Mouse (Mus musculus) cortical plate, adult 2 months (tissue): ENCODE measurements around the gene Apol10b. TPM values are rescaled to one million over a fixed set of nuclear protein-coding genes. Genes with fewer than 3 reads are reported as not detected.
"Not testable (repeated sequence)": the region's sequence is repeated elsewhere in the genome, so short reads cannot be mapped to it uniquely, and the experiment has no call there.

Experiments
- H3K27ac ChIP-seq: fragments of 200-500 bp; 2 replicates; pipeline ENCODE4 v1.5.1; 2012; ENCODE audit warnings: low read length, control low read depth, inconsistent platforms; ENCODE audit not compliant: insufficient read depth
- H3K4me1 ChIP-seq: fragments of 200-500 bp; 2 replicates; pipeline ENCODE4 v1.6.1; 2011; ENCODE audit warnings: low read length; ENCODE audit not compliant: control insufficient read depth, insufficient read depth
- H3K4me3 ChIP-seq: fragments of 200-500 bp; 2 replicates; pipeline ENCODE4 v1.5.1; 2011; ENCODE audit warnings: mild to moderate bottlenecking, low read length, control low read depth; ENCODE audit not compliant: insufficient read depth
- CTCF ChIP-seq: fragments of 200-500 bp; IDR thresholded peaks from 2 replicates; pipeline ENCODE4 v1.5.1; 2011; ENCODE audit warnings: mild to moderate bottlenecking, control low read depth, low read length; ENCODE audit not compliant: insufficient read depth; ENCODE audit errors: extremely low read depth
- POLR2A ChIP-seq: fragments of 200-500 bp; IDR thresholded peaks from 2 replicates; pipeline ENCODE4 v1.6.1; 2011; ENCODE audit warnings: mild to moderate bottlenecking, low read length, control low read depth; ENCODE audit not compliant: insufficient read depth; ENCODE audit errors: extremely low read depth
- polyA plus RNA-seq: library from polyadenylated mRNA; depleted of rRNA; stranded (reverse); fragments of >200 nt; gene quantifications from 2 replicates; pipeline ENCODE4 v1.2.3, GENCODE M21; 2012; rRNA removed

Apol10b gene
- 0.21 and 0.28 TPM in 2 replicates for polyA plus RNA-seq

- TF ChIP-seq CTCF (no peak), POLR2A (no peak)
- no peak within 1 kb of the TSS for H3K4me3 ChIP-seq
- H3K4me1 ChIP-seq = no peaks in the 10 kb centered on the region
- no peak within 1 kb of the TSS for H3K27ac ChIP-seq
Measured at GRCm38 (mm10) chr15:77595961-77596360, at the start of gene Apol10b. Gene Apol10b (minus strand): TSS chr15:77596125.

- not testable (repeated sequence) for H3K4me1 ChIP-seq, H3K4me3 ChIP-seq, H3K27ac ChIP-seq
Measured at GRCm38 (mm10) chr15:77643176-77643575, 47.3 kb upstream of the Apol10b start, which contains the start of gene Apol11b. Gene Apol11b (minus strand): TSS chr15:77643286.

- H3K27ac ChIP-seq, H3K4me1 ChIP-seq, H3K4me3 ChIP-seq: not testable (repeated sequence)
Measured at GRCm38 (mm10) chr15:77629822-77630221, 33.9 kb upstream of the Apol10b start.

GRCm38 (mm10) chr15:77628647-77629046 lies 32.7 kb upstream of the Apol10b start:
- H3K4me3 ChIP-seq, H3K27ac ChIP-seq, H3K4me1 ChIP-seq: not testable (repeated sequence)

GRCm38 (mm10) chr15:77626471-77626870 lies 30.5 kb upstream of the Apol10b start:
- H3K4me1 ChIP-seq, H3K27ac ChIP-seq, H3K4me3 ChIP-seq: not testable (repeated sequence)

GRCm38 (mm10) chr15:77624710-77625109 lies 28.8 kb upstream of the Apol10b start:
- H3K4me3 ChIP-seq = no peak overlapping the region
- no peak for TF ChIP-seq POLR2A
- no peak overlapping the region for H3K27ac ChIP-seq
- no peaks in the 10 kb centered on the region for H3K4me1 ChIP-seq

- TF ChIP-seq POLR2A (no peak), CTCF (no peak)
Measured at GRCm38 (mm10) chr15:77606069-77606468, 10.1 kb upstream of the Apol10b start.

GRCm38 (mm10) chr15:77598958-77599357 lies 3.0 kb upstream of the Apol10b start, which contains the start of gene Gm36245:
Gene Gm36245 (plus strand): TSS chr15:77599258.
- TF ChIP-seq POLR2A (no peak), CTCF (no peak)
- Histone ChIP-seq H3K4me3 (no peak within 1 kb of the TSS), H3K27ac (peak within 1 kb of the TSS; percentile 65), H3K4me1 (no peaks in the 10 kb centered on the region)

More at GRCm38 (mm10) chr15:77606069-77606468, 10.1 kb upstream of the Apol10b start:
- Histone ChIP-seq H3K4me1 (no peaks in the 10 kb centered on the region), H3K27ac (no peak overlapping the region), H3K4me3 (no peak overlapping the region)

GRCm38 (mm10) chr15:77598429-77598828 lies 2.5 kb upstream of the Apol10b start:
- Histone ChIP-seq H3K4me3 (no peak overlapping the region), H3K27ac (peak overlapping the region; percentile 65; the same call in 1 of the 2 replicates)
- TF ChIP-seq POLR2A (no peak), CTCF (no peak)

GRCm38 (mm10) chr15:77593557-77593956 lies 2.4 kb downstream of the Apol10b start:
- H3K4me3 ChIP-seq = no peak overlapping the region
- TF ChIP-seq POLR2A (no peak), CTCF (no peak)
- H3K27ac ChIP-seq = no peak overlapping the region
- H3K4me1 ChIP-seq = no peaks in the 10 kb centered on the region

More at GRCm38 (mm10) chr15:77598429-77598828, 2.5 kb upstream of the Apol10b start:
- no peaks in the 10 kb centered on the region for H3K4me1 ChIP-seq

GRCm38 (mm10) chr15:77590881-77591280 lies 5.0 kb downstream of the Apol10b start:
- TF ChIP-seq POLR2A (no peak), CTCF (no peak)
- H3K4me1 ChIP-seq = no peaks in the 10 kb centered on the region

More at GRCm38 (mm10) chr15:77590881-77591280, 5.0 kb downstream of the Apol10b start:
- Histone ChIP-seq H3K27ac (no peak overlapping the region), H3K4me3 (no peak overlapping the region)
